Mouse (Mus musculus) inflammation-experienced regulatory T-cells, adult 16 weeks (primary cell): ENCODE measurements around the gene Wnt7b. TPM values are rescaled to one million over a fixed set of nuclear protein-coding genes. Genes with fewer than 3 reads are reported as not detected.

ENCODE experiments used
- polyA plus RNA-seq: library from polyadenylated mRNA; unstranded; fragments of 100-300 nt; shearing (Covaris generic); gene quantifications from one replicate; pipeline ENCODE4 v1.2.1, GENCODE M21; 2017

The Wnt7b gene
- polyA plus RNA-seq: not detected

GRCm38 (mm10) chr15:85582356-85582910 lies at the start of gene Wnt7b:
Gene Wnt7b, minus strand, starts transcription at chr15:85582473.

DNA sequence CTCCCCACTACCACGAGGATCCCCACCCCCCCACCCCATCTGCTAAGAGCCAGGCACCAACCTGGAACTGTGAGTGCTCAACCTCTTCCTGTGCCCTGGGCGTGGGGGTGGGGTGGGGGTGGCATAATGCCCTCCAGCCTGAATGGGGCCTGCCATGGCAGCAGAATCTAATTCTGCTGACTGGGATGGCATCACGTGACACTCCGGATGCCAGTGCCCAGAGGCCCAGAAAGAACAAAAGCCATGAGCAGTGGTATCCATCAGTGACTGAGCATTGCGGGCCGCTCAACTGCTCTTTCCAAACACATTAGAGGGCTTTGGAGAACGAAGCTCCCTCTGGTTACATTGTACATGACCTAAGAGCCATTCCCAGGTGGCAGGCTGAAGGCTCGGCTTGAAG lies 79.1 kb downstream of the Wnt7b start, which contains the start of gene 7530416G11Rik:
7530416G11Rik (minus strand) TSS at position 101 of the 400 bp plus-strand sequence.

Other genes starting within 250 kb of the Wnt7b start
- 137 TPM for gene Atxn10, start 246.2 kb downstream of the Wnt7b start, polyA plus RNA-seq
- not detected for gene 7530416G11Rik, start 79.2 kb downstream of the Wnt7b start, polyA plus RNA-seq
- not detected for gene Ppara, start 152.5 kb upstream of the Wnt7b start, polyA plus RNA-seq
- 39.9 TPM for gene Cdpf1, start 229.2 kb upstream of the Wnt7b start, polyA plus RNA-seq
- not detected for gene Pkdrej, start 239.3 kb upstream of the Wnt7b start, polyA plus RNA-seq
- 28.6 TPM for gene Ttc38, start 249.8 kb upstream of the Wnt7b start, polyA plus RNA-seq